Mouse (Mus musculus) G1E (cell line): ENCODE measurements around the gene Nkain4. TPM values are rescaled to one million over a fixed set of nuclear protein-coding genes. Genes with fewer than 3 reads are reported as not detected.
A peak's percentile ranks its signal among the peaks of the same experiment; 100 is the strongest.

Experiments
- ATAC-seq: 2 replicates; pipeline ENCODE4 v1.8.0; 2016; ENCODE audit warnings: mild to moderate bottlenecking; ENCODE audit not compliant: insufficient number of reproducible peaks, poor library complexity, low FRiP score, severe bottlenecking; ENCODE audit errors: extremely low read depth
- DNase-seq: peaks from one replicate; pipeline ENCODE4 v3.0.0; 2012; ENCODE audit warnings: low spot score
- H3K27me3 ChIP-seq: 2 replicates; pipeline ENCODE4 v1.6.1; 2012; ENCODE audit warnings: mild to moderate bottlenecking, low read length, inconsistent platforms; ENCODE audit not compliant: insufficient read depth
- H3K36me3 ChIP-seq: replicated peaks from 2 replicates; pipeline ENCODE3; 2012; ENCODE audit warnings: mild to moderate bottlenecking, inconsistent platforms
- H3K4me1 ChIP-seq: 2 replicates; pipeline ENCODE4 v1.6.1; 2012; ENCODE audit warnings: low read depth, low read length, inconsistent platforms, mixed read lengths; ENCODE audit not compliant: insufficient read depth
- H3K4me3 ChIP-seq: 2 replicates; pipeline ENCODE4 v1.5.1; 2012; ENCODE audit warnings: low read depth, mild to moderate bottlenecking, inconsistent platforms, low read length, moderate library complexity, mixed read lengths
- H3K9me3 ChIP-seq: replicated peaks from 2 replicates; pipeline ENCODE4 v1.6.1; 2012; ENCODE audit warnings: inconsistent platforms
- CTCF ChIP-seq: IDR thresholded peaks from 2 replicates; pipeline ENCODE4 v1.5.1; 2012; ENCODE audit warnings: low read depth, low read length, inconsistent platforms, mixed read lengths
- GATA1 ChIP-seq: IDR thresholded peaks from 2 replicates; pipeline ENCODE4 v1.6.1; 2012; ENCODE audit warnings: borderline replicate concordance, low read length, inconsistent platforms, mixed read lengths
- GATA2 ChIP-seq: IDR thresholded peaks from 2 replicates; pipeline ENCODE4 v1.6.1; 2012; ENCODE audit warnings: low read depth, low read length, inconsistent platforms, borderline replicate concordance
- POLR2AphosphoS5 ChIP-seq: IDR thresholded peaks from 2 replicates; pipeline ENCODE4 v1.6.1; 2012; ENCODE audit warnings: low read depth, low read length, inconsistent platforms; ENCODE audit not compliant: insufficient replicate concordance
- TAL1 ChIP-seq: conservative IDR thresholded peaks from 2 replicates; pipeline ENCODE4 v1.6.1; 2012; ENCODE audit warnings: low read depth, low read length, inconsistent platforms, mixed read lengths
- polyA plus RNA-seq: library from polyadenylated mRNA; stranded (reverse); fragments of >175 nt; gene quantifications from 2 replicates; pipeline ENCODE4 v1.2.3, GENCODE M21; 2012
- total RNA-seq, 2 experiments: library from RNA; stranded (forward) in 1 of 2; stranded (reverse) in 1 of 2; fragments of 200-1000 nt in 1 of 2; fragments of >200 nt in 1 of 2; fragmentation: Nextera tagmentation in 1 of 2; gene quantifications; 2 replicates each; pipeline ENCODE4 v1.2.3; 2014 to 2017

Nkain4 gene
- total and polyA plus RNA-seq, 3 experiments, result not detected

GRCm38 (mm10) chr2:180928723-180929122 lies 25.8 kb downstream of the Nkain4 start, which contains the start of gene Birc7:
Birc7 (plus strand) TSS chr2:180929023.
- TF ChIP-seq POLR2AphosphoS5 (no peak), CTCF (no peak), GATA2 (no peak), GATA1 (no peak), TAL1 (no peak)
- peaks cover 48% of the 10 kb centered on the region for H3K27me3 ChIP-seq
- no peak within 1 kb of the TSS for H3K4me3 ChIP-seq
- H3K36me3 ChIP-seq, result no peaks in the 10 kb centered on the region
- H3K9me3 ChIP-seq, result no peaks in the 10 kb centered on the region
- H3K4me1 ChIP-seq, result no peaks in the 10 kb centered on the region
- ATAC-seq (no peak), DNase-seq (no peak)

DNA sequence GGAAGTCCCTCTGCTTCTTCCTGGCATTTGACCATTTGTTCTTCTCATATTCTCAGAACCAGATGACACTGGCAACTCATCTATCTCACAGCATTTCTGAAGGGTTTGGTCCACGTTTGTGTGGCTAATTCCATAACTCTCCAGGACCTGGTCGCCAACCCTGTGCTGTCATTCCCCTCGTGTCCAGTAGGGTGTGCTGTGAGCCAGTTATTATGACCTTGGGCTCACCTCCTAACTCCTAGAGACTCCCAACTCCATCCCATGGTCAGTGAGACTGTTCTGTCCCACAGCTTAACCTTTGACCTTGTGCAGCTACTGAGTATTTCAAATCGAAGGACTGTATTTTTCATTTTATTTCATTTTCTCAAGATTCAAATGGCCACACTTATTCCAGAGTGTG lies 29.3 kb downstream of the Nkain4 start:
- Histone ChIP-seq H3K27me3 (peaks cover 35% of the 10 kb centered on the region), H3K4me3 (no peak overlapping the region), H3K36me3 (no peaks in the 10 kb centered on the region), H3K4me1 (peaks cover 5% of the 10 kb centered on the region), H3K9me3 (no peaks in the 10 kb centered on the region)
- DNase-seq (peak; percentile 54), ATAC-seq (peak; percentile 50; the same call in 1 of the 2 replicates)
- TF ChIP-seq CTCF (peak; percentile 94), GATA2 (no peak)

- Histone ChIP-seq H3K4me1 (peaks cover 18% of the 10 kb centered on the region), H3K9me3 (no peaks in the 10 kb centered on the region), H3K4me3 (no peak overlapping the region), H3K36me3 (peaks cover 17% of the 10 kb centered on the region), H3K27me3 (peaks cover 23% of the 10 kb centered on the region)
- DNase-seq (no peak), ATAC-seq (no peak)
- no peak for TF ChIP-seq GATA2
- no peak for TF ChIP-seq CTCF
- no peak for TF ChIP-seq TAL1
- TF ChIP-seq POLR2AphosphoS5, result no peak
- no peak for TF ChIP-seq GATA1
Observed at GRCm38 (mm10) chr2:180922739-180923138, 31.8 kb downstream of the Nkain4 start.

GRCm38 (mm10) chr2:180920810-180921400 lies 33.6 kb downstream of the Nkain4 start, which contains the start of gene Ythdf1:
Ythdf1 (minus strand) TSS chr2:180920949.
- H3K9me3 ChIP-seq, result no peaks in the 10 kb centered on the region
- peak within 1 kb of the TSS; percentile 95 for H3K4me3 ChIP-seq
- peaks cover 9% of the 10 kb centered on the region for H3K27me3 ChIP-seq
- TF ChIP-seq GATA2, result no peak
- no peak for TF ChIP-seq CTCF
- no peak for TF ChIP-seq GATA1
- no peak for TF ChIP-seq TAL1
- TF ChIP-seq POLR2AphosphoS5, result no peak
- ATAC-seq, result peak; percentile 89
- H3K4me1 ChIP-seq, result peaks cover 23% of the 10 kb centered on the region
- H3K36me3 ChIP-seq, result peaks cover 34% of the 10 kb centered on the region
- DNase-seq, result peak; percentile 95

DNA sequence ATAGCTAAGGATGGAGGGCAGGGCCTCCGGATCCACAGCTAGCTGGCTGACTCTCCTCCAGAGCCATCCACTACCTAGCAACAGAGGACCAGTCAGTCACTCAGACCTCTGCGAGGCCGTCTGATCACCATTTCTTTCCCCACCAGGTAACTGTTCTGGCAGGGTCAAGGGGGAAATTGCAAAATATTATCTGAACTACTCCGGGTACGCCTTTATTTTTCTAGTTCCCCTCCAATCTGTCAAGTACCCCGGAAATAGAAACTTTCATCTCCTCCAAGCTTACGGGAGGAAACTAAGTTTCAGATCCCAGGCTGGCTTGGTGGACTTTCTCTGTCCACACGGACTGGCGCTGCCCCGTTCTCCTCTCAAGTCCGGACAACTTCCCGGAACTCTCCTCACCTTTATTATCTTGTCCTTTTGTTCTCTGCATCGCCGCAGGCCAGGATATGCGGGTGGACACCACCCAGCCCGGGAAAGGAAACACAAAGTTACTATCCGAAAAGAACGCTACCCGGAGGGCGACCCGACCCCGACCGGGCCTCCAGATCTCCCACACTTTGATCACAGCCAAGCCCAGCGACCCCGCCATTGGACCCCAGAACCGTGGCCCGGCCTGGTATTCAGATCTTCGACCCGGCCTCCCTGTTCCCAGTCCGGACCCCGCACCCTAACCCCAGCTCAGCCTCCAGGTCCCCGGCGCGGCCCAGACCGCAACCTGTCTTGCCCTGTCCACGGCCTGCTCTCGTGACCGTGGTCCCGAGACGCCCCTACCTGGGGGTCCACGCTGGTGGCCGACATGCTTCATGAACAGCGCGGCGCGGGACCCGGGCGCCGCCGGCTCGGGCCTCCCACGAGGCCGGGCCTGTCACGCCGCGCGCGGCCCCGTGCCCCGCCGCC lies 34.3 kb downstream of the Nkain4 start:
- no peak for TF ChIP-seq POLR2AphosphoS5
- TF ChIP-seq CTCF, result no peak
- no peak for TF ChIP-seq GATA2
- no peak for TF ChIP-seq GATA1
- no peak for TF ChIP-seq TAL1
- Histone ChIP-seq H3K4me1 (peaks cover 28% of the 10 kb centered on the region), H3K9me3 (no peaks in the 10 kb centered on the region), H3K36me3 (peaks cover 41% of the 10 kb centered on the region), H3K27me3 (peaks cover 9% of the 10 kb centered on the region), H3K4me3 (peak overlapping the region; percentile 95)
- ATAC-seq (no peak), DNase-seq (peak; percentile 40)

DNA sequence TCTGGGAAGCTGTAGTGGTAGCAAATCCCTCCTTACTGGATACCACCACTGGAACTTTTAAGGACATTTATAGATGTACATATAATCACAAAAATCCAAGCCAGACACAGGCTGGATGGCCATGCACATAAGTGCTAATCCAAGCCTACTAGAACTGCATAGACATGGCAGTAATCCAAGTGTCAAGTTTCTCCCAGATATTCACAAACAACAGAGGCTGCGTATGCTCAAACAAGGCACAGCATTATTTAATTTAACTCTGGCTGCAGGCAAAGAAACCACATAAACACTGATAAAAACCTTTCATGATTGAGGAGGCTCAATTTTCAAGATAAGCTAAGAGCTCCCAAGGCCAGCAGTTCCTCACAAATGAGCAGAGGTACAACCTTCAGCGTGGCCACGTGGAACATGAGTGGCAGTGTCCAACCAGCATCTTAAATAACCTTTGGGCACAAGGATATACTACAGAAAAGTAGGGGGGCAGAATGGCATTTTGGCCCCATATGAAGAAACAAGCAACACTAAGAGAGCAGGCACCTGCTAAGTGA lies 38.5 kb downstream of the Nkain4 start:
- H3K36me3 ChIP-seq, result peaks cover 82% of the 10 kb centered on the region
- DNase-seq (no peak), ATAC-seq (no peak)

More for the DNA sequence above, 38.5 kb downstream of the Nkain4 start:
- Histone ChIP-seq H3K27me3 (no peaks in the 10 kb centered on the region), H3K4me1 (peaks cover 39% of the 10 kb centered on the region), H3K4me3 (no peak overlapping the region), H3K9me3 (no peaks in the 10 kb centered on the region)
- no peak for TF ChIP-seq POLR2AphosphoS5
- TF ChIP-seq CTCF, result no peak
- TF ChIP-seq GATA2, result no peak
- no peak for TF ChIP-seq GATA1
